In genomic region chr6:49578340-49578739, GRCm38 (mm10) we compare ENCODE assay signal across 19 mouse cellular contexts.
A peak's percentile ranks its signal among the peaks of the same experiment; 100 is the strongest.
DNase-seq lines count a peak whose midpoint lies in the region; ATAC-seq and TF ChIP-seq lines count a peak whose summit lies in the region.
"Had no signal": no experiment of that assay in that cellular context is flagged by ENCODE, and none has a peak within 500 bp of the region (broad histone marks: within the 10 kb centered on the region; RNA-seq: fewer than 3 reads in every experiment).

No protein-coding gene starts in this region.

- CTCF ChIA-PET in Patski (lab: Charles Lee): no interaction called here

- POLR2A ChIA-PET in Patski (lab: Charles Lee): interaction anchor here (0.5 kb wide), 1 partner anchor 572 kb away, joined by 3 read pairs; no protein-coding TSS in a partner anchor

- peak; percentile 30 to 53 for DNase-seq in cerebellum, postnatal 10 days
- no peak for DNase-seq in cerebellum, adult 11-12 months
- DNase-seq in 416B (ENCODE audit: low read depth) (peak; percentile 28), Patski (ENCODE audit: low read depth, low spot score) (peak; percentile 13)
- DNase-seq in right cerebral cortex, postnatal 36 days (ENCODE audit: low spot score in 2 of 2): no peak
- no peak for DNase-seq in right cerebral cortex, adult 2 months (ENCODE audit: low spot score in 2 of 2)
- DNase-seq in lung, postnatal 25 days (ENCODE audit: low spot score): no peak
- DNase-seq: adrenal gland, adult 2 months; cerebellum, adult 11 months; cerebellum, adult 9-10 months; cerebellum, postnatal 36 days; forebrain, postnatal 0 days; gastrocnemius, postnatal 14 days; heart, adult 2 months; heart, postnatal 14 days had no signal

- no peak for TF ChIP-seq CTCF in Patski (IDR thresholded peaks at IDR 0.05)

- ATAC-seq in Patski: peak; percentile 76
- ATAC-seq in hematopoietic stem cell, adult 5-6 weeks (replicated peaks in 1 of 2; ENCODE audit: insufficient read depth in 1 of 2, low FRiP score in 2 of 2, low TSS enrichment in 1 of 2, low read depth in 1 of 2, poor library complexity in 2 of 2, severe bottlenecking in 2 of 2): peak; percentile 12 to 39; a peak in 1 of 4 replicates
- ATAC-seq: forebrain, embryonic 13.5 days; forebrain, postnatal 0 days; intestine, embryonic 16.5 days had no signal

- H3K27me3 ChIP-seq in Patski: no peaks in the 10 kb centered on the region
- H3K27me3 ChIP-seq: forebrain, embryonic 13.5 days; heart, embryonic 15.5 days had no signal

- in situ Hi-C loops in Patski (cut with MboI; ENCODE audit: low pct_unique_long_range_greater_than_20kb): no loop called here

Comparison
In these comparisons a context has a peak if more than half of its experiments do, and no peak if none do; other contexts are left out.
1. DNase-seq: peak in cerebellum, postnatal 10 days (2 of 2), 416B (single experiment) and Patski (single experiment); none in cerebellum, adult 11-12 months (single experiment), right cerebral cortex, postnatal 36 days (0 of 2), right cerebral cortex, adult 2 months (0 of 2) and lung, postnatal 25 days (single experiment).